25 mouse cellular contexts compared by ENCODE assay signal in genomic region chr8:61208719-61209118, GRCm38 (mm10). TPM values are rescaled to one million over a fixed set of nuclear protein-coding genes. Genes with fewer than 3 reads are reported as not detected.
DNase-seq lines count a peak whose midpoint lies in the region; ATAC-seq and TF ChIP-seq lines count a peak whose summit lies in the region.
"Had no signal": no experiment of that assay in that cellular context is flagged by ENCODE, and none has a peak within 500 bp of the region (broad histone marks: within the 10 kb centered on the region; RNA-seq: fewer than 3 reads in every experiment).

No protein-coding gene starts in this region.

- WGBS in hindbrain, embryonic 12.5 days, result 89% methylated on average over 9 of the region's 9 CpGs
- 88% methylated on average over 9 of the region's 9 CpGs for WGBS in midbrain, embryonic 13.5 days

- H3K9me3 ChIP-seq in CH12.LX (replicated peaks; ENCODE audit: low read length), result no peaks in the 10 kb centered on the region
- no peaks in the 10 kb centered on the region; the same call in 1 of the 2 replicates for H3K9me3 ChIP-seq in hindbrain, embryonic 12.5 days (replicated peaks)
- no peaks in the 10 kb centered on the region for H3K9me3 ChIP-seq in midbrain, embryonic 13.5 days
- H3K9me3 ChIP-seq: embryonic facial prominence, embryonic 12.5 days; embryonic facial prominence, embryonic 15.5 days; hindbrain, embryonic 10.5 days had no signal

- H3K36me3 ChIP-seq in C2C12 (ENCODE audit: control insufficient read depth, insufficient read depth), result no peaks in the 10 kb centered on the region
- no peaks in the 10 kb centered on the region for H3K36me3 ChIP-seq in CH12.LX (replicated peaks in 1 of 2; ENCODE audit: control insufficient read depth in 1 of 2, insufficient read depth in 1 of 2, low read length in 1 of 2)
- no peaks in the 10 kb centered on the region for H3K36me3 ChIP-seq in hindbrain, embryonic 12.5 days
- no peaks in the 10 kb centered on the region for H3K36me3 ChIP-seq in midbrain, embryonic 13.5 days
- H3K36me3 ChIP-seq: embryonic facial prominence, embryonic 12.5 days; embryonic facial prominence, embryonic 15.5 days; hindbrain, embryonic 10.5 days had no signal

- no peak for DNase-seq in CH12.LX (ENCODE audit: extremely low read depth)
- DNase-seq in adipocyte (ENCODE audit: low spot score), result peak; percentile 45
- no peak for DNase-seq in urinary bladder, adult 18-20 months (ENCODE audit: low spot score in 2 of 2)
- DNase-seq: adrenal gland, postnatal 10 days; adrenal gland, postnatal 36 days; cerebellum, adult 18-20 months; cerebellum, adult 9-10 months; cerebellum, postnatal 14 days; forebrain, postnatal 0 days; gastrocnemius, adult 2 months; gastrocnemius, postnatal 14 days; heart, adult 18-20 months had no signal

- peaks cover 2 to 5% of the 10 kb centered on the region in 2 experiments; a peak in 2 of 4 replicates for H3K4me1 ChIP-seq in CH12.LX (ENCODE audit: control insufficient read depth in 1 of 2, insufficient read depth in 2 of 2)
- no peaks in the 10 kb centered on the region for H3K4me1 ChIP-seq in hindbrain, embryonic 12.5 days
- no peaks in the 10 kb centered on the region for H3K4me1 ChIP-seq in midbrain, embryonic 13.5 days (replicated peaks)
- H3K4me1 ChIP-seq: embryonic facial prominence, embryonic 12.5 days; hindbrain, embryonic 10.5 days had no signal

- H3K27me3 ChIP-seq in C2C12 (ENCODE audit: control insufficient read depth, insufficient read depth, insufficient read length) (no peaks in the 10 kb centered on the region), CH12.LX (replicated peaks) (no peaks in the 10 kb centered on the region)
- H3K27me3 ChIP-seq in hindbrain, embryonic 12.5 days, result no peaks in the 10 kb centered on the region
- H3K27me3 ChIP-seq in midbrain, embryonic 13.5 days, result no peaks in the 10 kb centered on the region
- H3K27me3 ChIP-seq: embryonic facial prominence, embryonic 12.5 days; embryonic facial prominence, embryonic 15.5 days had no signal

- H3K9ac ChIP-seq in CH12.LX (ENCODE audit: insufficient read depth, low read depth), result no peak overlapping the region
- no peak overlapping the region for H3K9ac ChIP-seq in hindbrain, embryonic 12.5 days
- no peak overlapping the region for H3K9ac ChIP-seq in midbrain, embryonic 13.5 days (replicated peaks)
- H3K9ac ChIP-seq: embryonic facial prominence, embryonic 12.5 days; embryonic facial prominence, embryonic 15.5 days; forebrain, postnatal 0 days; hindbrain, embryonic 14.5 days had no signal

- H3K4me3 ChIP-seq in C2C12 (ENCODE audit: insufficient read depth, poor library complexity, severe bottlenecking) (no peak overlapping the region), CH12.LX (replicated peaks in 1 of 3; ENCODE audit: low read depth in 2 of 3, low read length in 2 of 3, poor library complexity in 1 of 3) (no peak overlapping the region)
- no peak overlapping the region for H3K4me3 ChIP-seq in hindbrain, embryonic 12.5 days
- H3K4me3 ChIP-seq in midbrain, embryonic 13.5 days (replicated peaks), result no peak overlapping the region
- H3K4me3 ChIP-seq: embryonic facial prominence, embryonic 12.5 days; embryonic facial prominence, embryonic 15.5 days; gastrocnemius, adult 2 months; hindbrain, embryonic 10.5 days had no signal

- TF ChIP-seq EP300 in CH12.LX (IDR thresholded peaks at IDR 0.05; ENCODE audit: low read length), result no peak

- ATAC-seq in hindbrain, embryonic 12.5 days (ENCODE audit: low FRiP score), result no peak
- no peak for ATAC-seq in midbrain, embryonic 13.5 days
- ATAC-seq: activated CD4-positive, CD25-positive, alpha-beta regulatory T cell, adult 4 months; forebrain, embryonic 14.5 days; forebrain, postnatal 0 days; hindbrain, postnatal 0 days; inflammation-experienced regulatory T-cells, adult 6 months; intestine, embryonic 16.5 days had no signal

- dilution Hi-C loops in CH12.LX (cut with MboI; ENCODE audit: extremely low pct_ligation_motif_present, extremely low pct_unique_long_range_greater_than_20kb, low sequenced_read_pairs), result no loop called here

- no peak overlapping the region for H3K27ac ChIP-seq in CH12.LX (ENCODE audit: insufficient read depth, low read depth)
- no peak overlapping the region for H3K27ac ChIP-seq in hindbrain, embryonic 12.5 days
- no peak overlapping the region for H3K27ac ChIP-seq in midbrain, embryonic 13.5 days
- H3K27ac ChIP-seq: embryonic facial prominence, embryonic 12.5 days; embryonic facial prominence, embryonic 15.5 days; gastrocnemius, adult 2 months; hindbrain, embryonic 10.5 days; hindbrain, embryonic 14.5 days; hindbrain, postnatal 0 days had no signal

- TF ChIP-seq POLR2A in CH12.LX (IDR thresholded peaks at IDR 0.05; ENCODE audit: low read depth, low read length), result no peak

- no peaks in the 10 kb centered on the region for H3K79me3 ChIP-seq in C2C12 (ENCODE audit: low read depth)

- no peak overlapping the region for H3ac ChIP-seq in C2C12 (ENCODE audit: control insufficient read depth, insufficient read length, low read depth)

- TF ChIP-seq CTCF in C2C12 (IDR thresholded peaks at IDR 0.05; ENCODE audit: control insufficient read depth, insufficient read depth, insufficient read length) (no peak), CH12.LX (conservative IDR thresholded peaks at IDR 0.05 in 1 of 2, IDR thresholded peaks at IDR 0.05 in 1 of 2; ENCODE audit: low read depth in 2 of 2, low read length in 2 of 2) (no peak)

- in situ Hi-C loops in CH12.LX (cut with MboI; ENCODE audit: low pct_ligation_motif_present, low pct_unique_long_range_greater_than_20kb, low sequenced_read_pairs), result no loop called here

- no peak for TF ChIP-seq RAD21 in CH12.LX (IDR thresholded peaks at IDR 0.05; ENCODE audit: low read depth, low read length)

- no peak overlapping the region for H3K4me2 ChIP-seq in CH12.LX (ENCODE audit: insufficient read depth, low read depth, poor library complexity, severe bottlenecking)
- H3K4me2 ChIP-seq in hindbrain, embryonic 12.5 days (replicated peaks), result no peak overlapping the region
- H3K4me2 ChIP-seq in midbrain, embryonic 13.5 days (replicated peaks), result no peak overlapping the region
- H3K4me2 ChIP-seq: embryonic facial prominence, embryonic 12.5 days; embryonic facial prominence, embryonic 15.5 days; heart, embryonic 11.5 days; hindbrain, embryonic 14.5 days had no signal

- H3K79me2 ChIP-seq in C2C12 (ENCODE audit: control insufficient read depth, insufficient read depth) (no peaks in the 10 kb centered on the region), CH12.LX (replicated peaks; ENCODE audit: control insufficient read depth, extremely low read depth, insufficient read depth, poor library complexity, severe bottlenecking) (no peaks in the 10 kb centered on the region)

TF ChIP-seq in C2C12, 6 proteins besides CTCF, POLR2A, EP300 and RAD21:
- TF ChIP-seq MAX (IDR thresholded peaks at IDR 0.05) (no peak), USF1 (IDR thresholded peaks at IDR 0.05; ENCODE audit: low read depth) (peak; percentile 45), MYOD1 (IDR thresholded peaks at IDR 0.05; ENCODE audit: control insufficient read depth, insufficient read length, low read depth) (no peak)

TF ChIP-seq in CH12.LX, 34 proteins besides CTCF, POLR2A, EP300 and RAD21:
- TF ChIP-seq USF2 (conservative IDR thresholded peaks at IDR 0.05; ENCODE audit: low read depth, low read length), result peak; percentile 31
- TF ChIP-seq GABPA (IDR thresholded peaks at IDR 0.05; ENCODE audit: insufficient replicate concordance, low read depth, low read length), result no peak
- peak; percentile 28 for TF ChIP-seq USF1 (IDR thresholded peaks at IDR 0.05; ENCODE audit: low read depth, low read length)
TF ChIP-seq in CH12.LX: peak in this region for 2.

RNA-seq across cellular contexts. Expression of gene Sh3rf1, which starts 15.0 kb away (rescaled TPM):
- 3.8 TPM for polyA plus RNA-seq in C2C12 (2012; fragmentation: generic; extraction: Trizol)
- total RNA-seq in CH12.LX (2012; rRNA removed), result 8.1 and 10.6 TPM in 2 replicates
- 5.9 and 6.0 TPM in 2 replicates for total RNA-seq in CH12.LX (2014; rRNA removed)
- 10.6 and 16.8 TPM in 2 replicates for polyA plus RNA-seq in CH12.LX (2012; ENCODE audit: insufficient read length, low read depth)
- 28.1 and 29.7 TPM in 2 replicates for polyA plus RNA-seq in hindbrain, embryonic 12.5 days (2016; fragmentation: Nextera tagmentation; extraction: Ambion mirVana)
- 29.3 and 29.8 TPM in 2 replicates for polyA plus RNA-seq in midbrain, embryonic 13.5 days (2015; fragmentation: Nextera tagmentation; extraction: Ambion mirVana)
